Mouse (Mus musculus) kidney, postnatal 10 days (tissue): ENCODE data around the gene Dnaaf1.

ENCODE experiments used
- DNase-seq: peaks from one replicate; pipeline ENCODE4 v3.0.0; 2021; ENCODE audit warnings: mixed read lengths

Dnaaf1 gene

GRCm38 (mm10) chr8:119574437-119575365 lies at the start of gene Dnaaf1, which contains the start of gene Hsdl1:
Dnaaf1 (plus strand) TSS chr8:119575235.
Hsdl1 (minus strand) TSS chr8:119575183.
- DNase-seq, result peak; percentile 98

DNA sequence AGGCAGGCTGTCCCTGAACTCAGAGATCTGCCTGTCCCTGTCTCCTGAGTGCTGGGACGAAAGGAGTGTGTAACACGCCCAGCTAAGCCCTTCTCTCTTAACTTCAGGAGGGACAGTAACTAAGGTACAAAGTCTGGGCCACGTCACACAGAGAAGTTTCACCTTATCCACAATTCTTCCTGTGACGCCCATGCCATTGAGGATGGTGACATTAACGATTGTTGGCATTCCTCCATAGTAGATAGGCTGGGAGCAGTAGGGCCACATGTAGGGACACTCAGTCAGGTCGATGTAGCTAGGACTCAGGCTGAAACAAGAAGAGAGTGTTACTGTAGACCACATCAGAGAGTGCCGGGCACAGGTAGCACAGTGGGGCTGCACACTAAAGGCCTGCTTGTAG lies 46.3 kb upstream of the Dnaaf1 start:
- DNase-seq, result no peak

DNA sequence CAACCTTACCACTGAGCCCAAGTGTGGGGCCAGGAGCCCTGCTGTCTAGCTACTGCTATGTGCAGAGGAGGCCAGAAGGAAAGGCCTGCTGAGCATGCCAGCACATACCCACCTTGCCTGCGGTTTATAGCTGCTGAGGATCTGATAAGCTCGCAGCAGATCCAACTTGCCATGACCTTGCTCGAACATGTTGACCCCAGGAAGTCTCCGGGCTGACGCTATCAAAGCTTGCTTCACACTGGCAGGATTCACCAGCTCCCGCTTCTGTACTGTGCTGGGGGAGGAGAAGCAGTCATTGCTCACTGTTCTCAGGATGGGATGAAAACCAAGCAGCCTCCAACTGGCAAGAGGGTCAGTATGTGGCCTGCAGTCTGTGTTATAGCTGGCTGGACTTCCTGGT lies 44.1 kb upstream of the Dnaaf1 start:
- no peak for DNase-seq

GRCm38 (mm10) chr8:119531397-119531796 lies 43.6 kb upstream of the Dnaaf1 start:
- no peak for DNase-seq

DNA sequence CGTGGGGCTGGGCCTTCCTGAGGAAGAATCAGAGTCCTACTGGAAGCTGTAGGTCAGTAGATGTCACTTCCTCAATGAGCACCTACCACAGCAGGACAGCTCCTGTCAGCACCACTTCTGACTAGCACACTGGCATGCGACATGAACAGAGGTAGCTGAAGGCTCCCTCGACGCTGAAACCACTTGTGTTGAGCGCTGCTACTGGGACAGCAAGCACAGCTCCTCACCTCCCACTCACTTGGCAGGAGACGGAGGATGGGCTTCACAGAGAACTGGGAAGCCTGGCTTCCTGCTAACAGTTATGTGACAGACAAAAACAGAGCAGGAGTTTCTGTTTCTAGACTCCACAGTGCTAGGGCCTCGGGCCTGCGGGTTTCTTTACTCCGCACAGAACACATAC lies 43.1 kb upstream of the Dnaaf1 start:
- no peak for DNase-seq

- DNase-seq, result no peak
Observed at GRCm38 (mm10) chr8:119544606-119545005, 30.4 kb upstream of the Dnaaf1 start.

- no peak for DNase-seq
Observed at GRCm38 (mm10) chr8:119545180-119545579, 29.9 kb upstream of the Dnaaf1 start.

GRCm38 (mm10) chr8:119545791-119546190 lies 29.2 kb upstream of the Dnaaf1 start:
- DNase-seq, result no peak

DNA sequence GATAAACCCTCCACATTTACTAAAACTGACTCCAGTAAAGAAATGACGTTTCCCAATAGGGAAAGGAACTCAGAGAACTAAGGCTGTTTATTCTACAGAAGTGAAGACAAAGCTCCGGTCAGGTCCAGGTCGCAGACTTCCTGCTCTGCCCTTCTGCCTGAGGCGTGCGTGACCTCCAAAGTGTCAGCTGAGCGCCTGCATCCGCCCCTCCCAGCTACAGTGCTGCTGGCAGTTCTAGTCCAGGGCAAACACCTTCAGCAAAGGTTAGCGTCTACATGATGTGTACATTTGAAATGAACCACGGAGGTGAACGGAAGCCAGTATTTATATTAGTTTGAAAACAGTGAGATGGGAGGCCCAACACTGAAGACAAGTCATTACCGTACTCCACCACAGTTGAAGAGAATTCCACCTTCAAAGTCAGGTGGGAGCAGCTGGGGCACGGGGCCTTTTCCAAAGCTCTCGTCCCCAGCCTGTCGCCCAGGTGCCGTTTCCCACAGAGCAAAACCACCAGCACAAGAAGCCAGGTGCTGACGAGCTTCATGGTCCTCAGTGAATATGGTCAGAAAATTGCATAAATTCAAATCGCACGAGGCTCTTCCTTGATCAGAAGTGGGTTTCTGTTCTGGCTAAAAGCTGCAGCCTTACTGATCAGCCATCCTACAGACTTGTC lies 27.9 kb upstream of the Dnaaf1 start:
- peak; percentile 49 for DNase-seq

GRCm38 (mm10) chr8:119548560-119549113 lies 26.4 kb upstream of the Dnaaf1 start:
- no peak for DNase-seq

DNA sequence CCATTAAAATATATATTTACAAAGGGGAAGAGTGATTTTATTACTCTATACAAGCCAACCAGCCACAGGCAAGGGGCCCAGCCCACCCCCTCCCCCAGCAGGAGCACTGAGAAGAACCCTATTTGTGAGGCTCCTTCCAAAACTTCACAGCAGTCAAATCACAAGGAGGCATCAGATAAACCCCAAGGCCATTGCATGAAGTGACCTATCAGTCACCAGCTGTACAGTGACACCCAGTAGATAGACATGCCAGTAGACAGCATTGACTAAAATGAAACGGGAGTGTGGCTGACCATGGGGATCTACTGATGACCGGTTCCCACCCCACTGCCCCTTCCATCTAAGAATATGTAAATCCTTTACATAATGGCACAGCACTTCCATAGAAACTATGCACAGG lies 22.1 kb upstream of the Dnaaf1 start:
- no peak for DNase-seq

DNA sequence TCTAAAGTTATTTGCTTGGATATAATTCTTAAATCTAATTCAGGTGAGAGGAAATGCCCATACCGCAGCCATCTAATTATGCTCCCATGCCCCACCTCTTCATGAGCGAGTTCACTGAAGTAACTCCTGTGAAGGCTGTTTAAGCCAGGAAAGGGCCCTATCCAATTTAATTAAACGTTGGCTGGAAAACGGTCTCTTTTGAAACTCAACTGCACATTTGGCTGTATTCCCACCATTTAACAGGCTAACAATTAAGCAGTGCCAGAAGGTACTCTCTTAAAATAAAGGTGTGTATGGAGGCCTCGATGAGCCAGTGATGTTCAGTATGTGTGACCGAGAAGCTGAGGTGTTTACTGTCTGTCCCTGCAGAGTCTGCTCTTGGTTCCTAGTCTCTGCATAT lies 19.2 kb upstream of the Dnaaf1 start:
- DNase-seq, result no peak

DNA sequence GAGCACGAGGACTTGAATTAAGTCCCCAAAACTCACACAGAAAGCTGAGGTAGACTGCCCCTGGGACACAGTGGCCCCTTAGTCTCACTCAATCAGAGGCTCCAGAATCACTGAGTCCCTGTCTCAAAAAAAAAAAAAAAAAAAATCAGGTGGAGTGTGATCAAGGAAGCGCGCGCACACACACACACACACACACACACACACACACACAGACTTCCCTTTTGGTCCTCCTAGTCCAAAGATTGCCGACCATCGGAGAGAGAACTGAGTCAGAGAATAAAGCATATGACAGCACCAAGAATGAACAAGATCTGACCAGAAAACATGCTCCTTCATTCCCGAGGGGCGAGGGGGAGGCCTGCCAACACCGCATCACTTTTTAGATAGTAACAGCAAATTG lies 17.9 kb upstream of the Dnaaf1 start:
- DNase-seq, result no peak

- DNase-seq, result peak; percentile 90
Observed at GRCm38 (mm10) chr8:119557821-119558602, 17.0 kb upstream of the Dnaaf1 start.

DNA sequence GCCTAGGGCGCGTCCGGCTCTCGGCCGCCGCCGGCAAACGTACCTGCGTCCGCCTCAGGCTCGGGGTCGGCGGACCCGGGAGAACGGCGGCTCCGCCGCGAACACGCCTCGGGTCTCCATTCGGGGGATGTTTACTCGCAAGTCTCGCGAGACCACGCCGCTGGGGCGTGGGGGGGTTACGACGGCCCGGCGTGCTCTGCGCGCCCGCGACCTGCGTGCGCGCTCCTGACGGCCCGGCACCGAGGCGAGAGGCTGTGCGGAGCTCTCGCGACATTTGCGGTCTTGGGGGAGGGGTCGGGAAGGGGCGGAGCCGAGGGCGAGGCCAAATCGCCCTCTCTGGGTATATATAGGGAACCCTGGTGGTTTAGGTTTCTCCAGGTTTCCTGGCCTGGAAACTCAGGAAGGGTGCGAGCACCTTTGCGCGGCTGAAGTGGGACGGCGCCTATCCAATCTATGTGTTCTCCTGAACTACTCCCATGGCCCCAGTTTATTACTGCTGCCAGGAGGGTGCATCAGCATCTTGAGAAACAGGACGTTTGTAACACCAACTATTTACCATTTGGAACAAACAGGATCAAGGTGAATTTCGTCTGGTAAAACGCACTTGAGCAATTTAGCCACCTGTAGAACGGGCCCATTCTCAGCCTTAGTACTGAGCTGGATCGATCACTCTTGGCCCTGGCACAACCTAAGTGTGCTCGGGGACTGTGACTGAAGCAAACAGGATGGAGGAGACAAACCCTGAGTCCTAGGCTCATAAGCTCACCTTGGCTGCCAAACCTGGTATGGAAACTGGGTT lies 16.2 kb upstream of the Dnaaf1 start, which contains the start of gene Mbtps1:
Gene Mbtps1 (minus strand): TSS at position 133 of the 799 bp plus-strand sequence.
- DNase-seq, result peak; percentile 99

GRCm38 (mm10) chr8:119559402-119559720 lies 15.7 kb upstream of the Dnaaf1 start:
- no peak for DNase-seq

- no peak for DNase-seq
Observed at GRCm38 (mm10) chr8:119563849-119564251, 11.2 kb upstream of the Dnaaf1 start.

DNA sequence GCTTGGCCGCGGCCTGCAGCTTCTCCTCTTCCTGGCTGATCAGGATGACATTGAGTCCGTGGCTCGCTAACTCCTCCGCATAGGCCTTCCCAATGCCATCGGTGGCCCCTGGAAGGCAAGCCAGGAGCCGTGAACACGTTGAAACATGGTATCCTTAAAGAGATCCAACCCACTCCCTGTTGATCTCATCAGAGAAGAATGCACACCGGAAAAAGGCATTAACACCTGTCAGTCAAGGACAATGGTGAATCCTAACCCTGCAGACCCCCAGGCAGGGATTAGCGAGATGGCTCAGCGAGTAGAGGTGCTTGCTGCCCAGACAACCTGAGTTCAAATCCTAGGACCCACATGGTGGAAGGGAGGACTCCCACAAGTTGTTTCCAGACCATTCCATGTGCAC lies 8.7 kb upstream of the Dnaaf1 start:
- DNase-seq, result no peak

DNA sequence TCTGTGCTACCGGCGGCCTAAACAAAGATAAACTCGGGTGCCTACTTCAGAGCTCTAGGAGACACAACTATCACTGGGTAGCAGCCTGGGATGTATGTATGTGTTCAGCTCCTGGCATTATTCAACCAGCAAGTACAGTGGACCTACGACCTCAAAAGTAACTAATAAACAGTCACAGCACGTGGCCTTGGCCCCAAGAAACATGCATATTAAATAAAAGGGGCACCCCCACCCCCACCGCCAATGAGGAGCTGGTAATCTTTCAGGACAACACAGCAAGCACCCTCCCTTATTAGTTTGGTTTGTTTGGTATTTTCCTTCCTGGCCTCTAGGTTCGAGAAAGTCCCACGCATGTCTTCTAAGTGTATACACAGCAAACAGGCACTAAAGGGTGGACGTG lies 6.8 kb upstream of the Dnaaf1 start:
- DNase-seq, result no peak

DNA sequence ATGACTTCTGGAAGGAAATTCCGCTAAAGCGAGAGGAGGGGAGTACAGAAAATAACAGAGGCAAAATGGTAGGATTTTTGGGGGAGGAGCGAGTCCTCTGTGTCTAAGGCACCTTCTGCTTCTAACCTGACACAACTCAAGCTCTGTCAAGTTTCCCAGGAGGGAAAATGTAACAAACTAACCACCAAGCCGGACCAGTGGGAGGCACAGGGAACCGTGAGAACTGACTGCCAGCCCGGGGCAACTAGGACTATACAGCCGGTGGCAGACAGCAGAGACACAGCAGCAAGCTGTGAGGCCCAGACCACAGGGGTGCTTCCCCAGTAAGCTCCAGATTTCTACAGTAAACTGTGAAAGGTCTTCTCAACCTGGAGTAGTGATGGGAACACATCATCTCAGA lies 6.1 kb upstream of the Dnaaf1 start:
- no peak for DNase-seq

DNA sequence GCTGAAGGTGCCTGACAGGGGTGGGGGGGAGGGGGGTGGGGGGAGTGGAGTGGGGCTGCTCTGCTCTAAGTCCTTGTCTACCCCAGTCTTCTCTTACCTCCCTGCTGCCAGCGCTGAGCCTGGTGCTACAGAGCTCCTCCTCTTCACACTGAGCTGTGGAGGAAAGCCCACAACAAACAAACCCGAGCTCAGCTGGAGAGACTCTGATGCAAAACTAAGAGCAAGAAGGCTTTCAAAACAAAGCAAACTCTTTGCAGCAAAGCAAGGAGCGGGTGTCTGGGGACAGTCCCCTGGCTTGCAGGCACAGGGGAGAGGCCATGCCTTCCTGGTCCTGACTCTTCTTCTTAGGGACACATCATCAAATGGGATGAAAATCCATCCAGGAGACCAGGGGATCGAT lies 5.2 kb upstream of the Dnaaf1 start:
- DNase-seq, result no peak

DNA sequence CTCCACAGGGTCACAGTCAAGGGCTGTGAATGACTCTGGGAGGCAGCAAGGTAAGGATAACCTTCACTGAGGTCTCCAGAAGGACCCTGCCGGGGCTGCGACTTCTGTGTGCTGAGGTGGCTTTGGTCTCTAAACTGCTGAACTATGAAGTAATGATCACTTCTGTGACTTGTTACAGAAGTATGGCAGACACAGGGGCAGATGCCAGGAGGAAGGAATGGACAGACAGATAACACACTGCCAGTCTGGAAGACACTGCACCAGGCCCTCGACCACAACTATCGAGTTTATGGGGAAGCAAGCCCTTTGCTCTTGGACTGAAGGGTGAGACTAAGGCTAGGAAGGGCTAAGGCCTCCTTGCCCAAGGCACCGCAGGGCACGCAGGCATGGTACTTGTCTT lies 3.9 kb upstream of the Dnaaf1 start:
- no peak for DNase-seq
